Mouse (Mus musculus) limb, embryonic 14.5 days (tissue): Measurements from ENCODE around the gene Arhgef15. TPM values are rescaled to one million over a fixed set of nuclear protein-coding genes. Genes with fewer than 3 reads are reported as not detected.

Experiments
- ATAC-seq: fragments of 200-750 bp; cut with Nextera tagmentation; 2 replicates; pipeline ENCODE4 v1.8.0; 2017; ENCODE audit warnings: low read depth, moderate number of reproducible peaks, moderate TSS enrichment; ENCODE audit not compliant: low FRiP score
- DNase-seq: peaks from one replicate; pipeline ENCODE4 v3.0.0-alpha.2; 2015; ENCODE audit warnings: low spot score
- H3K27ac ChIP-seq: fragments of 300-500 bp; sonication (generic); replicated peaks from 2 replicates; pipeline ENCODE4 v1.5.1; 2014; ENCODE audit warnings: low read depth, mild to moderate bottlenecking, low read length, moderate library complexity, mixed read lengths
- H3K27me3 ChIP-seq: fragments of 300-500 bp; sonication (generic); 2 replicates; pipeline ENCODE4 v1.6.1; 2014; ENCODE audit warnings: low read length, mixed read lengths; ENCODE audit not compliant: control insufficient read depth, insufficient read depth
- H3K36me3 ChIP-seq: fragments of 300-500 bp; sonication (generic); 2 replicates; pipeline ENCODE4 v1.6.1; 2014; ENCODE audit warnings: mild to moderate bottlenecking, low read length, moderate library complexity, mixed read lengths; ENCODE audit not compliant: control insufficient read depth, insufficient read depth
- H3K4me1 ChIP-seq: fragments of 300-500 bp; sonication (generic); 2 replicates; pipeline ENCODE4 v1.6.1; 2014; ENCODE audit warnings: antibody characterized with exemption, low read length, mixed read lengths; ENCODE audit not compliant: control insufficient read depth, insufficient read depth
- H3K4me2 ChIP-seq: fragments of 300-500 bp; sonication (generic); replicated peaks from 2 replicates; pipeline ENCODE4 v1.6.1; 2014; ENCODE audit warnings: low read depth, mild to moderate bottlenecking, low read length, moderate library complexity; ENCODE audit not compliant: severe bottlenecking
- H3K4me3 ChIP-seq: fragments of 300-500 bp; sonication (generic); replicated peaks from 2 replicates; pipeline ENCODE4 v1.5.1; 2014; ENCODE audit warnings: low read length
- H3K9ac ChIP-seq: fragments of 300-500 bp; sonication (generic); 2 replicates; pipeline ENCODE4 v1.6.1; 2014; ENCODE audit warnings: mild to moderate bottlenecking, low read depth, low read length, moderate library complexity; ENCODE audit not compliant: severe bottlenecking
- H3K9me3 ChIP-seq: fragments of 300-500 bp; sonication (generic); 2 replicates; pipeline ENCODE4 v1.6.1; 2016; ENCODE audit warnings: low read length; ENCODE audit not compliant: control insufficient read depth
- POLR2A ChIP-seq: fragments of 200-500 bp; IDR thresholded peaks from 2 replicates; pipeline ENCODE4 v1.8.0; 2012; ENCODE audit warnings: inconsistent platforms, mild to moderate bottlenecking, moderate library complexity, borderline replicate concordance; ENCODE audit not compliant: insufficient read depth, insufficient read length; ENCODE audit errors: extremely low read depth
- WGBS: fragments of 180-500 bp; shearing (Covaris S2); extraction: QIAGEN DNeasy Blood & Tissue Kit; methylation state at CpG from one replicate; pipeline ENCODE4 v1.1.7; 2014; 5-methylcytosine and 5-hydroxymethylcytosine counted together
- polyA plus RNA-seq, 2 experiments: library from polyadenylated mRNA; depleted of rRNA in 1 of 2; stranded (reverse) in 1 of 2; unstranded in 1 of 2; fragments of >200 nt; fragmentation: Nextera tagmentation in 1 of 2; extraction: Ambion mirVana in 1 of 2; gene quantifications; 2 replicates each; pipeline versions ENCODE4 v1.2.1 to v1.2.3; 2012 to 2014

The Arhgef15 gene
- polyA plus RNA-seq, 2 experiments: 5.3 to 12.3 TPM

GRCm38 (mm10) chr11:68900519-68901350, 56.5 kb downstream of the Arhgef15 start:
- Histone ChIP-seq H3K9ac (peak overlapping the region; percentile 93), H3K4me2 (peak overlapping the region; percentile 76), H3K9me3 (no peaks in the 10 kb centered on the region), H3K4me3 (peak overlapping the region; percentile 73), H3K36me3 (peaks cover 32% of the 10 kb centered on the region), H3K27me3 (no peaks in the 10 kb centered on the region), H3K4me1 (peaks cover 4% of the 10 kb centered on the region; the same call in 1 of the 2 replicates), H3K27ac (no peak overlapping the region)
- DNase-seq (no peak), ATAC-seq (no peak; the same call in 1 of the 2 replicates)
- 27% methylated on average over 31 of the region's 31 CpGs for WGBS
- TF ChIP-seq POLR2A: no peak

- 83% methylated on average over 8 of the region's 8 CpGs for WGBS
- no peak overlapping the region for H3K4me3 ChIP-seq
- no peaks in the 10 kb centered on the region for H3K27me3 ChIP-seq
- no peak overlapping the region for H3K27ac ChIP-seq
- peaks cover 23% of the 10 kb centered on the region for H3K36me3 ChIP-seq
- H3K9ac ChIP-seq: no peak overlapping the region
- no peaks in the 10 kb centered on the region for H3K9me3 ChIP-seq
- TF ChIP-seq POLR2A: no peak
- no peak for ATAC-seq
- DNase-seq: no peak
- H3K4me2 ChIP-seq: no peak overlapping the region
- peaks cover 4% of the 10 kb centered on the region; the same call in 1 of the 2 replicates for H3K4me1 ChIP-seq
Measured at GRCm38 (mm10) chr11:68899815-68900214, 57.5 kb downstream of the Arhgef15 start.

DNA sequence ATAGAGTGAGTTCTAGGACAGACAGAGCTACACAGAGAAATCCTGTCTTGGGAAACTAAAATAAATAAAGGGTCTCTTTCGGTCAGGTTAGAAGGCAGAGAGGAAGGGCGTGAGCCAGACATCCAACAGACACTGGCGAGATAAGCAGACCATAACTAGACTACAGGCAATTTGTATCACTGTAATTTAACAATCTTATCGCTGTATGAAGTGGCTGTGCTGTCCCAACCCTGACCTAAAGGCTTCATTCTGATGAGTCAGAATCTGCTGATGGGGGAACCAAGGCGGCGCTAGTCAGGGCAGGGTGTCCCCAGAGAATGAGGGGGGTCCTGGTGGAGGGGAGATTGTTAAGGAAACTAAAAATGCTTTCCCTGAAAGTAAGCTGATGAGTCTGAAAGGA, 58.5 kb downstream of the Arhgef15 start:
- Histone ChIP-seq H3K4me3 (no peak overlapping the region), H3K27ac (no peak overlapping the region), H3K4me2 (no peak overlapping the region), H3K9me3 (no peaks in the 10 kb centered on the region), H3K27me3 (no peaks in the 10 kb centered on the region), H3K36me3 (peaks cover 13% of the 10 kb centered on the region), H3K9ac (no peak overlapping the region), H3K4me1 (peaks cover 4% of the 10 kb centered on the region; the same call in 1 of the 2 replicates)
- WGBS: 89% methylated on average over 6 of the region's 6 CpGs
- TF ChIP-seq POLR2A: no peak
- no peak for ATAC-seq
- no peak for DNase-seq

- H3K9ac ChIP-seq: no peak overlapping the region
- no peak for TF ChIP-seq POLR2A
- peaks cover 3% of the 10 kb centered on the region; the same call in 1 of the 2 replicates for H3K4me1 ChIP-seq
- H3K9me3 ChIP-seq: no peaks in the 10 kb centered on the region
- H3K4me3 ChIP-seq: no peak overlapping the region
- 75% methylated on average over 6 of the region's 6 CpGs for WGBS
- H3K27ac ChIP-seq: no peak overlapping the region
- H3K36me3 ChIP-seq: peaks cover 3% of the 10 kb centered on the region; the same call in 1 of the 2 replicates
- H3K4me2 ChIP-seq: no peak overlapping the region
- ATAC-seq (no peak), DNase-seq (no peak)
- no peaks in the 10 kb centered on the region for H3K27me3 ChIP-seq
Measured at GRCm38 (mm10) chr11:68897838-68898237, 59.4 kb downstream of the Arhgef15 start.

DNA sequence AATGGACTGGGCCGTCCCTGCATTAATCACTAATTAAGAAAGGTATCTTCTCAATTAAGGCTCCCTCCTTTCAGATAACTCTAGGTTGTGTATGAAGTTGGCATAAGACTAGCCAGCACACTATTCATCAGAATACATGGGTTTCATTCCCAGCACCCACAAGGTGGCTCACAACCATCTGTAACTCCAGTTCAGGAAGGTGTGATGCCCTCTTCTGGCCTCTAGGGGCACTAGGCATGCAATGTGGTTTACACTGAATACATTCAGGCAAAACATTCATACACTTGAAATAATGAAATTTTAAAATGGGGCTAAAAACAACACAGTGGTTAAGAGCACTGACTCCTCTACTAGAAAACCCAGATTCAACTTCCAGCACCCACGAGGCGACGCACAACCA, 60.2 kb downstream of the Arhgef15 start:
- no peaks in the 10 kb centered on the region for H3K9me3 ChIP-seq
- no peak overlapping the region for H3K4me2 ChIP-seq
- no peaks in the 10 kb centered on the region for H3K4me1 ChIP-seq
- H3K4me3 ChIP-seq: no peak overlapping the region
- TF ChIP-seq POLR2A: no peak
- DNase-seq (no peak), ATAC-seq (no peak)
- H3K27ac ChIP-seq: no peak overlapping the region
- no peaks in the 10 kb centered on the region for H3K27me3 ChIP-seq
- WGBS: 53% methylated on average over 4 of the region's 4 CpGs
- H3K9ac ChIP-seq: no peak overlapping the region
- no peaks in the 10 kb centered on the region for H3K36me3 ChIP-seq
